Mouse (Mus musculus) fibroblast of lung, adult 2 months (primary cell): ENCODE measurements around the gene Eif2s3x.
"Not testable (repeated sequence)": the region's sequence is repeated elsewhere in the genome, so short reads cannot be mapped to it uniquely, and the experiment has no call there.

ENCODE experiments used
- DNase-seq: peaks from one replicate; pipeline ENCODE4 v3.0.0-alpha.2; 2011; ENCODE audit warnings: low read depth

Eif2s3x gene

DNA sequence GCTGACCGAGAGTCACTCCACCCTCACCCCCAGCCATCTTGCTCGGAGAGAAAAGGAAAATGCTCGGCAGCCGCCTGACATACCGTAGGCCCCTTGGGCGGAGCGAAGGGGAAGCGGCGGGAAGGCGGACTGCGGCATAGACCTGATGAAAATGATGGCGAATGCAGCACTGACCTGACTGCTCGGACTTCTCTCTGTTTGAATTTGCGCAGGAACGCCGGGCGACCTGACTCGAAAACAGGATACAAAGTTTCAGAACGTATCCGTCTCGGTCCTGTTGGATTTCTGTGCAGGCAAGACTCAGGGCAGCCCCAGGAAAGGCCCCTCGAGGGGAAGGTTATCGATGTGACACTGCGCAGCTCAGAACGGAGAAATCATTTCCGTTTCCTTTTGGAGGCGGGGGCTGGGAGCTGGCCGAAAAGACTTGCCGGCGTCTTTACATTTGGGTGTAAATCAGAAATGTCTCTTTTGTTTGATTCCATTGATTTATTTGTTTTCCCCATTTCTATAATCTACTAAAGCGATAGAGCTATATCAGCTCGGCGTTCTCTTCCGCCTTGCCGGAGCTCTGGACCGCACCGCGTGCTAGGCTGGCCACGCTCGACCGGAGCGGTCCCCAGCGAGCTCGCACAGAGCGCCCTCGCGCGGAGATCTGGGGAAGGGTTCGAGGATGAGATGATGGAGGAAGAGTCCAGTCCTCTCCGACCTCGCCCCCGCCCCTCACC, at the start of gene Eif2s3x:
Eif2s3x (minus strand) TSS at position 266 of the 725 bp plus-strand sequence.
- DNase-seq = peak; percentile 40

- no peak for DNase-seq
These were observed 22.9 kb upstream of the Eif2s3x start for GRCm38 (mm10) chrX:94235601-94236000.

GRCm38 (mm10) chrX:94235190-94235555, 22.5 kb upstream of the Eif2s3x start:
- DNase-seq = no peak

GRCm38 (mm10) chrX:94234532-94235189, 22.0 kb upstream of the Eif2s3x start, which contains the start of gene Klhl15:
Klhl15 (plus strand) TSS chrX:94234599.
- peak; percentile 39 for DNase-seq

GRCm38 (mm10) chrX:94233936-94234531, 21.4 kb upstream of the Eif2s3x start:
- DNase-seq = no peak

- no peak for DNase-seq
These were observed 20.8 kb upstream of the Eif2s3x start for GRCm38 (mm10) chrX:94233432-94233831.

DNA sequence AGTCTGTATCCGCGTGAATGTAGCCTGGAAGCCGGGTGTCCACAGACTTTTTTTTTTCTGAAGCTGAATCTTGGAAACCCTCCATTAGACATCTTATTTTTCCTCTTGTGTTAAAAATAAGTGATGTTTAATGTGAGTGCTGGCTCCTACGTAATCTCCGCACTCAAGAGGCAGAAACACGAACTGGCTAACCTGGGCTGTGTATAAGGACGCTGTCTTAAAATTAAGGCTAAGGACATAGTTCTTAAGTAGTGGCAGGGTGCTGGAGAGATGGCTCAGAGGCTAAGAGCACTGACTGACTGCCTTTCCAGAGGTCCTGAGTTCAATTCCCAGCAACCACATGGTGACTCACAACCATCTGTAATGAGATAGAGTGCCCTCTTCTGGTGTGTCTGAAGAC, 722 bp upstream of the Eif2s3x start:
- no peak for DNase-seq

- no peak for DNase-seq
These were observed 432 bp downstream of the Eif2s3x start for GRCm38 (mm10) chrX:94212264-94212596.

- no peak for DNase-seq
These were observed 14.9 kb downstream of the Eif2s3x start for GRCm38 (mm10) chrX:94197789-94198188.

- not testable (repeated sequence) for DNase-seq
These were observed 18.8 kb downstream of the Eif2s3x start for GRCm38 (mm10) chrX:94193901-94194300.

- DNase-seq = no peak
These were observed 27.5 kb downstream of the Eif2s3x start for GRCm38 (mm10) chrX:94185156-94185555.

- no peak for DNase-seq
These were observed 28.8 kb downstream of the Eif2s3x start for GRCm38 (mm10) chrX:94183814-94184213.

GRCm38 (mm10) chrX:94177715-94178340, 34.8 kb downstream of the Eif2s3x start:
- DNase-seq = peak; percentile 84

DNA sequence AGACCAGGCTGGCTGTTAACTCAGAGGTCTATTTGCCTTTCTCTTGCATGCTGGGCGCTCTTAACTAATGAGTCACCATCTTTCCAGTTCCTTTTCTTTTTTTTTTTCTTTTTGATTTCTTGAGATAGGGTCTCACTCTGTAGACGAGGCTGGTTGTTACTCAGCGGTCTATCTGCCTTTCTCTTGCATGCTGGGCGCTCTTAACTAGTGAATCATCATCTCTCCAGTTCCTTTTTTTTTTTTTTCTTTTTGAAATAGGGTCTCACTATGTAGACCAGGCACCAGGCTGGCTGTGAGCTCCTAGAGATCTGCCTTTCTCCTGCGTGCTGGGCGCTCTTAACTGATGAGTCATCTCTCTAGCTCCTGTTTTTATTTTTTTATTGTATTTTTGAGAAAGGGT, 43.3 kb downstream of the Eif2s3x start:
- no peak for DNase-seq

- peak; percentile 38 for DNase-seq
These were observed 60.3 kb downstream of the Eif2s3x start for GRCm38 (mm10) chrX:94152251-94152830.

GRCm38 (mm10) chrX:94150471-94150870, 62.2 kb downstream of the Eif2s3x start:
- no peak for DNase-seq

GRCm38 (mm10) chrX:94142004-94142771, 70.5 kb downstream of the Eif2s3x start:
- DNase-seq = no peak

DNA sequence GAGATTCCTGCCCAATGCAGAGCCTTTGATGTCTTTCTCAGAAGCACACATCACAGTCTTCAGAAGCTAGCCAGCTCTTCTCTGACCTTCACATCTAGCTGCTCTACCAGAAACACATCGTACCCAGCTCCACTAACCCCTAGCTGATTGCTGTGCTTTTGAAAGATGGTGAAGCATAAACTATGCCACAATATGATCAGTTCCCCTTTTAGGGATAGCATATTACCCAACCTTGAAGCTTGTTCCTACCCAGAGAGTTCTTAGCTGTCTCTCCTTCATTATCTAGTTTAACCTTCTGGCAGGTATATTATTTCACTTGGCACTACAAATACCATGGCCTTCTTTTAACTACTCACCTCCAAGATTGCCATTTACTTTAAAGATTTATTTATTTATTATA, 72.6 kb downstream of the Eif2s3x start:
- no peak for DNase-seq
